Mouse (Mus musculus): ENCODE measurements at regions not wholly inside any gene's neighbourhood (a gene's known extent, or its start where the extent isn't known, plus 50 kb on each side); places are given as distances from the start of the nearest gene placed in this dataset.

GRCm38 (mm10) chr2:51334437-51334836 is 185.5 kb upstream of the Rnd3 start:
- in situ Hi-C loops (cut with MboI, MseI): no loop called here

- in situ Hi-C loops (cut with MboI, MseI): no loop called here
Observed at GRCm38 (mm10) chr2:51327081-51327480, 178.2 kb upstream of the Rnd3 start.

- in situ Hi-C loops (cut with MboI, MseI): no loop called here
Observed at GRCm38 (mm10) chr2:51321676-51322075, 172.8 kb upstream of the Rnd3 start.

- in situ Hi-C loops (cut with MboI, MseI): no loop called here
Observed at GRCm38 (mm10) chr2:51316452-51316851, 167.5 kb upstream of the Rnd3 start.

- in situ Hi-C loops (cut with MboI, MseI): no loop called here
Observed at GRCm38 (mm10) chr2:51313414-51313813, 164.5 kb upstream of the Rnd3 start.

GRCm38 (mm10) chr2:51306257-51306656 is 157.3 kb upstream of the Rnd3 start:
- in situ Hi-C loops (cut with MboI, MseI): no loop called here

- in situ Hi-C loops (cut with MboI, MseI): no loop called here
Observed at GRCm38 (mm10) chr2:51305411-51305810, 156.5 kb upstream of the Rnd3 start.

- in situ Hi-C loops (cut with MboI, MseI): no loop called here
Observed at GRCm38 (mm10) chr2:51304694-51305093, 155.8 kb upstream of the Rnd3 start.

- in situ Hi-C loops (cut with MboI, MseI): no loop called here
Observed at GRCm38 (mm10) chr2:51290659-51291260, 141.8 kb upstream of the Rnd3 start.

GRCm38 (mm10) chr2:51288678-51289077 is 139.8 kb upstream of the Rnd3 start:
- in situ Hi-C loops (cut with MboI, MseI): no loop called here

GRCm38 (mm10) chr2:51285632-51286031 is 136.7 kb upstream of the Rnd3 start:
- in situ Hi-C loops (cut with MboI, MseI): no loop called here

GRCm38 (mm10) chr2:51284781-51285225 is 135.9 kb upstream of the Rnd3 start:
- in situ Hi-C loops (cut with MboI, MseI): no loop called here

- in situ Hi-C loops (cut with MboI, MseI): no loop called here
Observed at GRCm38 (mm10) chr2:51279396-51280045, 130.6 kb upstream of the Rnd3 start.

GRCm38 (mm10) chr2:51278824-51279223 is 129.9 kb upstream of the Rnd3 start:
- in situ Hi-C loops (cut with MboI, MseI): no loop called here

- in situ Hi-C loops (cut with MboI, MseI): no loop called here
Observed at GRCm38 (mm10) chr2:51278356-51278755, 129.4 kb upstream of the Rnd3 start.

GRCm38 (mm10) chr2:51276591-51276990 is 127.7 kb upstream of the Rnd3 start:
- in situ Hi-C loops (cut with MboI, MseI): no loop called here

- in situ Hi-C loops (cut with MboI, MseI): no loop called here
Observed at GRCm38 (mm10) chr2:51273300-51273699, 124.4 kb upstream of the Rnd3 start.

- in situ Hi-C loops (cut with MboI, MseI): no loop called here
Observed at GRCm38 (mm10) chr2:51268532-51268931, 119.6 kb upstream of the Rnd3 start.

GRCm38 (mm10) chr2:51267662-51268061 is 118.8 kb upstream of the Rnd3 start:
- in situ Hi-C loops (cut with MboI, MseI): no loop called here

GRCm38 (mm10) chr2:51262506-51262905 is 113.6 kb upstream of the Rnd3 start:
- in situ Hi-C loops (cut with MboI, MseI): no loop called here

GRCm38 (mm10) chr2:51250798-51251197 is 101.9 kb upstream of the Rnd3 start:
- in situ Hi-C loops (cut with MboI, MseI): no loop called here

- in situ Hi-C loops (cut with MboI, MseI): no loop called here
Observed at GRCm38 (mm10) chr2:51241573-51241972, 92.7 kb upstream of the Rnd3 start.

GRCm38 (mm10) chr2:51240000-51240399 is 91.1 kb upstream of the Rnd3 start:
- in situ Hi-C loops (cut with MboI, MseI): no loop called here

- in situ Hi-C loops (cut with MboI, MseI): no loop called here
Observed at GRCm38 (mm10) chr2:51238992-51239391, 90.1 kb upstream of the Rnd3 start.
